Mouse (Mus musculus): ENCODE data around the gene Ciapin1.

Ciapin1 gene

GRCm38 (mm10) chr8:94837662-94838574 is at the start of gene Ciapin1, which contains the start of gene Coq9:
Ciapin1 (minus strand) TSS chr8:94838358.
Coq9 (plus strand) TSS chr8:94838321.
- DNase-seq, result peak; percentile 98

- DNase-seq, result no peak
These were observed 42.6 kb upstream of the Ciapin1 start for GRCm38 (mm10) chr8:94880742-94881141.

GRCm38 (mm10) chr8:94876820-94877219 is 38.7 kb upstream of the Ciapin1 start:
- peak; percentile 31 for DNase-seq

GRCm38 (mm10) chr8:94876197-94876730 is 38.1 kb upstream of the Ciapin1 start, which contains the start of gene Dok4:
Dok4 (minus strand) TSS chr8:94876330.
- peak; percentile 94 for DNase-seq

- DNase-seq, result no peak
These were observed 37.7 kb upstream of the Ciapin1 start for GRCm38 (mm10) chr8:94875871-94876150.

GRCm38 (mm10) chr8:94875096-94875870 is 37.1 kb upstream of the Ciapin1 start:
- peak; percentile 44 for DNase-seq

- DNase-seq, result peak; percentile 85
These were observed 36.2 kb upstream of the Ciapin1 start for GRCm38 (mm10) chr8:94874358-94874757.

- DNase-seq, result no peak
These were observed 34.4 kb upstream of the Ciapin1 start for GRCm38 (mm10) chr8:94872576-94872975.

- DNase-seq, result no peak
These were observed 34.0 kb upstream of the Ciapin1 start for GRCm38 (mm10) chr8:94872156-94872555.

- DNase-seq, result peak; percentile 81
These were observed 33.1 kb upstream of the Ciapin1 start for GRCm38 (mm10) chr8:94871108-94871894.

GRCm38 (mm10) chr8:94870474-94871107 is 32.4 kb upstream of the Ciapin1 start:
- peak; percentile 18 for DNase-seq

- DNase-seq, result no peak
These were observed 31.8 kb upstream of the Ciapin1 start for GRCm38 (mm10) chr8:94870003-94870402.

GRCm38 (mm10) chr8:94869146-94869545 is 31.0 kb upstream of the Ciapin1 start:
- DNase-seq, result no peak

GRCm38 (mm10) chr8:94866921-94867320 is 28.8 kb upstream of the Ciapin1 start:
- no peak for DNase-seq

- no peak for DNase-seq
These were observed 27.1 kb upstream of the Ciapin1 start for GRCm38 (mm10) chr8:94865292-94865691.

GRCm38 (mm10) chr8:94863897-94864673 is 25.9 kb upstream of the Ciapin1 start:
- DNase-seq, result no peak

- DNase-seq, result no peak
These were observed 24.5 kb upstream of the Ciapin1 start for GRCm38 (mm10) chr8:94862487-94863220.

- DNase-seq, result peak; percentile 87
These were observed 23.3 kb upstream of the Ciapin1 start for GRCm38 (mm10) chr8:94861352-94861910.

- peak; percentile 91 for DNase-seq
These were observed 19.4 kb upstream of the Ciapin1 start, which contains the start of gene Polr2c for GRCm38 (mm10) chr8:94857346-94858173. Polr2c (plus strand) TSS chr8:94857450.

All from lung, postnatal 36 days (tissue).